Mouse (Mus musculus): ENCODE measurements around the gene Pdik1l.

DNA sequence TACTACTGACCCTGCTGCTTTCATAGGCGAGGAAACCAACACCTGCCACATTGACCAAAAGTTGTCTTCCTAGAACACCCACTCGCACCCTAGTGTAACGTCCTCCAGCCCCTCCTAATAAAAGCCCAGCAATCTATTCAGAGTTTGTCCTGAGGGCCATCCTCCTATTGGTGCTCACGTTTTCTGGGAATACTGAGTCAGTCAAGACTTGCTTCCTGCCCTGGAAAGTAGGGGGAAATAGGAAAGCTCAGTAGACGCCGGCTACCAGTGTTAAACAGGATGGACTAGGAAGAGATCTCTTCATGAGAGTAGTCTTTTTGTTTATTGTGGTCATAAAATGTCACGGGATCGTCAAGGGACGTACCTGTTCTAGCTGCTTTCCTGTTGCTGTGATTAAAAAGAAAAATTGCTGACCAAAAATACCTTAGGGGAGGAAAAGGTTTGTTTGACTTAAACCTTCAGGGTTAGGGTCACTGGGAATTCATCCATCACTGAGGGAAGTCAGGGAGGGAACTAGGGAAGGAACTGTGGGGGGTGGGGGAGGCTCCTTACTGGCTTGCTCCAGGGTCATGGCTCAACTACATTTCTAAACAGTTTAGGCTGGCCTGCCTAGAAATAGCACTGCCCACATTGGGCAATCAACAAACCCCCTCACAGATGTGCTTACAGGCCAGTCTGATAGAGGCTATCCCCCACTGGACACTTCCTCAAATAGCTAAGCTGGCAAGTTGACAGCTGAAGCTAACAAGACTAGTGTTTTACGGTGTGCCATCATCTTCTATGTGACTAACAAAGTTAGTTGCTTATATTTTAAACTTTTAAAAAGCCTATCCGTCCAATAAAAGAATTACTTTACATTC, 932 bp upstream of the Pdik1l start:
- TF ChIP-seq CTCF (conservative IDR thresholded peaks at IDR 0.05; ENCODE audit: insufficient read depth, insufficient read length, low read depth, low read length) (no peak), POLR2A (IDR thresholded peaks at IDR 0.05; ENCODE audit: low read depth, low read length) (no peak)
